Mouse (Mus musculus): ENCODE data around the gene Agbl4. TPM values are rescaled to one million over a fixed set of nuclear protein-coding genes. Genes with fewer than 3 reads are reported as not detected.

Gene Agbl4
- total and polyA plus RNA-seq, 3 experiments = not detected

DNA sequence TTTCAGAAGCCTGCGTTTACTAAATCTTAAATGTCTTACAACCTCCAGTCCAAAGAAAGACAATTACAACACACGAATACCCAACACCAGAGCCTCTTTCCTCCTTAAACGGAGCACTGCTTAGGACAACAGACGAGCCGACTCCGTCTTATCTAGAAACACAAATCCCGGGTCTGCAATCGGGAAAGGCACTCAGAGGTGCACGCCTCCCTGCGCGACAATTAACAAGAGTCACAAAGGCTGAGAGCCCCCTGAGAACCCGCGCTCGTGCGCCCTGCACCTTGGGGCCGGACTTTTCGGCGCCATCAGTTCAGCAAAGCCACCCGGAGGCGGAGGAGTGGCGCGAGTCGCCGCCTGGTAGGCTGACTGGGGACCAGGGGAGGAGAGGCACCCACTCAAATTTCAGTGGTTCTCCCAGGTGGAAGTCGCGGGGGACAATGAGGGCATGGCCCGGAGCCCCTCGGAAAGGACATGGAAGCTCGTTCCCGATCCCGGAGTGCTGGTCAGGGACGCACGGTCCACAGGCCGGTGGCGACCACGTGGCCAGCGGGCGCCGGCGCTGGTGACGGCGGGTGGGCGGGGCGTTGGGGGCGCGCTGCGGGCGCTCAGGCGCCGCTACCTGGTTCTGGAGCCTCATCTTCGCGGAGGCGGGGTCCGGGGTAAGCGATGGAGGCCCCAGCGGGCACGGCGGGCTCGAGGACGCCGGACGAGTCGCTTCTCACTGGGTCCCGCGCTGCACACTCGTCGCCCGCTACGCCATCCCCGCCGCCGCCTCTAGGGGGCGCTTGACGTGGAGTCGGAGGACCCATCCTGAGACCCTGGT, 46.1 kb upstream of the Agbl4 start, which contains the start of gene Elavl4:
Elavl4 (minus strand) TSS at position 732 of the 823 bp plus-strand sequence.
- DNase-seq (ENCODE audit: extremely low read depth) = no peak
- no peak within 1 kb of the TSS for H3K27ac ChIP-seq (ENCODE audit: insufficient read depth, low read depth)

DNA sequence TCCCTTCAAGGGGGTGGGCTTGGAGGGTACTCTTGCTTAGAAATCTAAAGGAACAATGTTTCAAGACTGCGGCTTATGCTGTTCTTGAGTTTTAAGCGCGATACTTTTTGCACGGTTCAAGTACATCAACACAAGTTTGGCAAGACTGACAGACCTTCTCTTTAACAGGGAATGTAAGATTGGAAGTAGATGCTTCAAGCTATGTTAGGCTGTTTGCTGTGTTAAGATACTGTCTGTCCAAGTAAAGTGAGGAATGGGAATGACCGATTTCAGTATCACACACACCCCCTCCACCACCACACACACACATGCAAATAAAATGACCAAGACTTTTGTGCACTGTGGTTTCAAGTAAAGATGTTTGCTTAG, 45.5 kb upstream of the Agbl4 start:
- in situ Hi-C loops (cut with MboI; ENCODE audit: low pct_ligation_motif_present, low pct_unique_long_range_greater_than_20kb, low sequenced_read_pairs) = no loop called here
- Histone ChIP-seq H3K4me1 (ENCODE audit: control insufficient read depth in 1 of 2, insufficient read depth in 2 of 2) (no peaks in the 10 kb centered on the region), H3K4me3 (replicated peaks in 1 of 3; ENCODE audit: low read depth in 2 of 3, low read length in 2 of 3, poor library complexity in 1 of 3) (no peak overlapping the region), H3K79me2 (replicated peaks; ENCODE audit: control insufficient read depth, extremely low read depth, insufficient read depth, poor library complexity, severe bottlenecking) (no peaks in the 10 kb centered on the region), H3K36me3 (replicated peaks in 1 of 2; ENCODE audit: control insufficient read depth in 1 of 2, insufficient read depth in 1 of 2, low read length in 1 of 2) (no peaks in the 10 kb centered on the region), H3K4me2 (ENCODE audit: insufficient read depth, low read depth, poor library complexity, severe bottlenecking) (no peak overlapping the region), H3K27me3 (replicated peaks) (no peaks in the 10 kb centered on the region), H3K9ac (ENCODE audit: insufficient read depth, low read depth) (no peak overlapping the region), H3K27ac (ENCODE audit: insufficient read depth, low read depth) (no peak overlapping the region), H3K9me3 (replicated peaks; ENCODE audit: low read length) (peaks cover 3% of the 10 kb centered on the region)
- TF ChIP-seq E2F4 (IDR thresholded peaks at IDR 0.05; ENCODE audit: insufficient replicate concordance, low read depth, low read length) = no peak
- TF ChIP-seq RCOR1 (conservative IDR thresholded peaks at IDR 0.05; ENCODE audit: low read depth, low read length) = no peak
- no peak for TF ChIP-seq SIN3A (IDR thresholded peaks at IDR 0.05; ENCODE audit: low read length)
- no peak for TF ChIP-seq TCF12 (IDR thresholded peaks at IDR 0.05; ENCODE audit: low read depth, low read length)
- TF ChIP-seq ELF1 (IDR thresholded peaks at IDR 0.05; ENCODE audit: low read depth, low read length) = no peak
- no peak for TF ChIP-seq HCFC1 (IDR thresholded peaks at IDR 0.05; ENCODE audit: low read depth, low read length)
- no peak for TF ChIP-seq POLR2A (IDR thresholded peaks at IDR 0.05; ENCODE audit: low read depth, low read length)
- TF ChIP-seq PAX5 (IDR thresholded peaks at IDR 0.05; ENCODE audit: low read length) = no peak
- no peak for TF ChIP-seq NRF1 (IDR thresholded peaks at IDR 0.05; ENCODE audit: low read depth, low read length)
- no peak for TF ChIP-seq MAFK (IDR thresholded peaks at IDR 0.05; ENCODE audit: insufficient replicate concordance, low read length)
- no peak for TF ChIP-seq TBP (conservative IDR thresholded peaks at IDR 0.05; ENCODE audit: low read depth, low read length)
- no peak for TF ChIP-seq POLR2AphosphoS2 (IDR thresholded peaks at IDR 0.05; ENCODE audit: low read depth, low read length)
- no peak for TF ChIP-seq JUN (IDR thresholded peaks at IDR 0.05; ENCODE audit: insufficient read depth, low read depth, low read length)
- TF ChIP-seq ETS1 (conservative IDR thresholded peaks at IDR 0.05; ENCODE audit: low read depth, low read length) = no peak
- TF ChIP-seq UBTF (IDR thresholded peaks at IDR 0.05; ENCODE audit: low read depth, low read length) = no peak
- no peak for TF ChIP-seq CHD1 (IDR thresholded peaks at IDR 0.05; ENCODE audit: low read depth, low read length)
- no peak for TF ChIP-seq MAZ (IDR thresholded peaks at IDR 0.05; ENCODE audit: low read depth, low read length)
- no peak for TF ChIP-seq MEF2A (IDR thresholded peaks at IDR 0.05; ENCODE audit: borderline replicate concordance, low read depth, low read length)
- no peak for TF ChIP-seq ZC3H11A (IDR thresholded peaks at IDR 0.05; ENCODE audit: low read depth, low read length)
- TF ChIP-seq JUND (conservative IDR thresholded peaks at IDR 0.05; ENCODE audit: low read depth, low read length) = no peak
- DNase-seq (ENCODE audit: extremely low read depth) = no peak
- dilution Hi-C loops (cut with MboI; ENCODE audit: extremely low pct_ligation_motif_present, extremely low pct_unique_long_range_greater_than_20kb, low sequenced_read_pairs) = no loop called here

More for the DNA sequence above, 46.1 kb upstream of the Agbl4 start, which contains the start of gene Elavl4:
- TF ChIP-seq ETS1 (conservative IDR thresholded peaks at IDR 0.05; ENCODE audit: low read depth, low read length) = no peak
- TF ChIP-seq CHD2 (IDR thresholded peaks at IDR 0.05; ENCODE audit: low read length) = no peak
- no peak for TF ChIP-seq JUND (conservative IDR thresholded peaks at IDR 0.05; ENCODE audit: low read depth, low read length)
- no peak for TF ChIP-seq SMC3 (IDR thresholded peaks at IDR 0.05; ENCODE audit: low read depth, low read length)
- no peak for TF ChIP-seq ZMIZ1 (IDR thresholded peaks at IDR 0.05; ENCODE audit: low read depth, low read length)
- no peak for TF ChIP-seq MEF2A (IDR thresholded peaks at IDR 0.05; ENCODE audit: borderline replicate concordance, low read depth, low read length)
- no peak for TF ChIP-seq CHD1 (IDR thresholded peaks at IDR 0.05; ENCODE audit: low read depth, low read length)
- no peak for TF ChIP-seq ELF1 (IDR thresholded peaks at IDR 0.05; ENCODE audit: low read depth, low read length)
- no peak for TF ChIP-seq MAFK (IDR thresholded peaks at IDR 0.05; ENCODE audit: insufficient replicate concordance, low read length)
- no peak for TF ChIP-seq RAD21 (IDR thresholded peaks at IDR 0.05; ENCODE audit: low read depth, low read length)
- TF ChIP-seq BHLHE40 (IDR thresholded peaks at IDR 0.05; ENCODE audit: low read depth, low read length) = no peak
- no peak within 1 kb of the TSS for H3K4me2 ChIP-seq (ENCODE audit: insufficient read depth, low read depth, poor library complexity, severe bottlenecking)
- dilution Hi-C loops (cut with MboI; ENCODE audit: extremely low pct_ligation_motif_present, extremely low pct_unique_long_range_greater_than_20kb, low sequenced_read_pairs) (no loop called here), in situ Hi-C loops (cut with MboI; ENCODE audit: low pct_ligation_motif_present, low pct_unique_long_range_greater_than_20kb, low sequenced_read_pairs) (no loop called here)
- no peaks in the 10 kb centered on the region for H3K27me3 ChIP-seq (replicated peaks)
- H3K4me1 ChIP-seq (ENCODE audit: control insufficient read depth in 1 of 2, insufficient read depth in 2 of 2) = no peaks in the 10 kb centered on the region
- no peaks in the 10 kb centered on the region for H3K79me2 ChIP-seq (replicated peaks; ENCODE audit: control insufficient read depth, extremely low read depth, insufficient read depth, poor library complexity, severe bottlenecking)
- H3K9me3 ChIP-seq (replicated peaks; ENCODE audit: low read length) = peaks cover 3% of the 10 kb centered on the region
- H3K36me3 ChIP-seq (replicated peaks in 1 of 2; ENCODE audit: control insufficient read depth in 1 of 2, insufficient read depth in 1 of 2, low read length in 1 of 2) = no peaks in the 10 kb centered on the region
- no peak within 1 kb of the TSS for H3K9ac ChIP-seq (ENCODE audit: insufficient read depth, low read depth)
- no peak within 1 kb of the TSS for H3K4me3 ChIP-seq (replicated peaks in 1 of 3; ENCODE audit: low read depth in 2 of 3, low read length in 2 of 3, poor library complexity in 1 of 3)
